Mouse (Mus musculus): ENCODE results near the gene Olfr1411. TPM values are rescaled to one million over a fixed set of nuclear protein-coding genes. Genes with fewer than 3 reads are reported as not detected.

Olfr1411 gene
- total and polyA plus RNA-seq, 3 experiments: not detected

- Histone ChIP-seq H3K9me3 (replicated peaks; ENCODE audit: insufficient read depth, low read length) (no peaks in the 10 kb centered on the region), H3K27me3 (ENCODE audit: control insufficient read depth in 1 of 2, insufficient read depth in 2 of 2, low read length in 2 of 2) (no peaks in the 10 kb centered on the region), H3K9ac (ENCODE audit: control insufficient read depth, low read depth, low read length, poor library complexity, severe bottlenecking) (no peak overlapping the region), H3K36me3 (ENCODE audit: control insufficient read depth in 1 of 2, insufficient read depth in 2 of 2, low read length in 2 of 2) (peaks cover 0 to 22% of the 10 kb centered on the region in 2 experiments; a peak in 3 of 4 replicates), H3K4me3 (ENCODE audit: control insufficient read depth in 1 of 2, insufficient read depth in 1 of 2, low read depth in 2 of 2, low read length in 2 of 2) (no peak overlapping the region), H3K79me2 (ENCODE audit: control insufficient read depth, insufficient read depth, low read length, poor library complexity) (peaks cover 29% of the 10 kb centered on the region), H3K27ac (ENCODE audit: control insufficient read depth, low read depth, low read length) (no peak overlapping the region), H3K4me1 (ENCODE audit: control insufficient read depth in 1 of 2, insufficient read depth in 2 of 2, low read length in 2 of 2) (peaks cover 3 to 25% of the 10 kb centered on the region in 2 experiments)
- TF ChIP-seq ZC3H11A (IDR thresholded peaks at IDR 0.05; ENCODE audit: low read depth, low read length): no peak
- TF ChIP-seq TAL1 (IDR thresholded peaks at IDR 0.05; ENCODE audit: low read length): 0 out of 2 replicates have a peak, but pooled peaks have one; percentile 15
- DNase-seq (ENCODE audit: low read depth, low spot score): no peak
Measured at GRCm38 (mm10) chr1:92643691-92644090, 49.5 kb downstream of the Olfr1411 start.

GRCm38 (mm10) chr1:92644916-92645315, 50.7 kb downstream of the Olfr1411 start:
- Histone ChIP-seq H3K4me1 (ENCODE audit: control insufficient read depth in 1 of 2, insufficient read depth in 2 of 2, low read length in 2 of 2) (peaks cover 3 to 24% of the 10 kb centered on the region in 2 experiments), H3K36me3 (ENCODE audit: control insufficient read depth in 1 of 2, insufficient read depth in 2 of 2, low read length in 2 of 2) (peaks cover 0 to 17% of the 10 kb centered on the region in 2 experiments; a peak in 2 of 4 replicates), H3K9me3 (replicated peaks; ENCODE audit: insufficient read depth, low read length) (no peaks in the 10 kb centered on the region), H3K27ac (ENCODE audit: control insufficient read depth, low read depth, low read length) (no peak overlapping the region), H3K27me3 (ENCODE audit: control insufficient read depth in 1 of 2, insufficient read depth in 2 of 2, low read length in 2 of 2) (no peaks in the 10 kb centered on the region), H3K79me2 (ENCODE audit: control insufficient read depth, insufficient read depth, low read length, poor library complexity) (peaks cover 18% of the 10 kb centered on the region), H3K4me3 (ENCODE audit: control insufficient read depth in 1 of 2, insufficient read depth in 1 of 2, low read depth in 2 of 2, low read length in 2 of 2) (no peak overlapping the region), H3K9ac (ENCODE audit: control insufficient read depth, low read depth, low read length, poor library complexity, severe bottlenecking) (no peak overlapping the region)
- no peak for DNase-seq (ENCODE audit: low read depth, low spot score)
- no peak for TF ChIP-seq MEF2A (IDR thresholded peaks at IDR 0.05; ENCODE audit: extremely low read depth, insufficient replicate concordance, low read depth, low read length, poor library complexity, severe bottlenecking)
- no peak for TF ChIP-seq ZNF384 (IDR thresholded peaks at IDR 0.05; ENCODE audit: low read depth, low read length)
- no peak for TF ChIP-seq MYB (IDR thresholded peaks at IDR 0.05; ENCODE audit: low read depth, low read length)
- no peak for TF ChIP-seq NRF1 (IDR thresholded peaks at IDR 0.05; ENCODE audit: insufficient read depth, low read depth, low read length, poor library complexity, severe bottlenecking)
- no peak for TF ChIP-seq GATA1 (IDR thresholded peaks at IDR 0.05; ENCODE audit: low read depth, low read length)
- no peak for TF ChIP-seq CTCF (IDR thresholded peaks at IDR 0.05 in 2 of 3, conservative IDR thresholded peaks at IDR 0.05 in 1 of 3; ENCODE audit: control insufficient read depth in 1 of 3, insufficient read depth in 1 of 3, low read depth in 2 of 3, low read length in 3 of 3, poor library complexity in 1 of 3, severe bottlenecking in 1 of 3)
- TF ChIP-seq ETS1 (IDR thresholded peaks at IDR 0.05; ENCODE audit: low read depth, low read length): no peak
- no peak for TF ChIP-seq HCFC1 (IDR thresholded peaks at IDR 0.05; ENCODE audit: low read depth, low read length)
- TF ChIP-seq BHLHE40 (IDR thresholded peaks at IDR 0.05; ENCODE audit: borderline replicate concordance, low read depth, low read length): no peak
- TF ChIP-seq ELF1 (IDR thresholded peaks at IDR 0.05; ENCODE audit: low read depth, low read length): no peak
- no peak for TF ChIP-seq UBTF (IDR thresholded peaks at IDR 0.05; ENCODE audit: borderline replicate concordance, insufficient read depth, low read depth, low read length)
- TF ChIP-seq TBP (IDR thresholded peaks at IDR 0.05; ENCODE audit: low read depth, low read length): no peak

- no peaks in the 10 kb centered on the region for H3K9me3 ChIP-seq (replicated peaks; ENCODE audit: insufficient read depth, low read length)
- no peak overlapping the region for H3K9ac ChIP-seq (ENCODE audit: control insufficient read depth, low read depth, low read length, poor library complexity, severe bottlenecking)
- H3K27ac ChIP-seq (ENCODE audit: control insufficient read depth, low read depth, low read length): no peak overlapping the region
- DNase-seq (ENCODE audit: low read depth, low spot score): no peak
- H3K36me3 ChIP-seq (ENCODE audit: control insufficient read depth in 1 of 2, insufficient read depth in 2 of 2, low read length in 2 of 2): peaks cover 0 to 10% of the 10 kb centered on the region in 2 experiments; a peak in 2 of 4 replicates
- H3K4me3 ChIP-seq (ENCODE audit: control insufficient read depth in 1 of 2, insufficient read depth in 1 of 2, low read depth in 2 of 2, low read length in 2 of 2): no peak overlapping the region
- H3K79me2 ChIP-seq (ENCODE audit: control insufficient read depth, insufficient read depth, low read length, poor library complexity): peaks cover 6% of the 10 kb centered on the region
- TF ChIP-seq TAL1 (IDR thresholded peaks at IDR 0.05; ENCODE audit: low read length) (no peak), ETS1 (IDR thresholded peaks at IDR 0.05; ENCODE audit: low read depth, low read length) (no peak), POLR2AphosphoS2 (IDR thresholded peaks at IDR 0.05; ENCODE audit: low read length) (no peak), JUND (IDR thresholded peaks at IDR 0.05; ENCODE audit: low read depth, low read length) (no peak), CTCF (IDR thresholded peaks at IDR 0.05 in 2 of 3, conservative IDR thresholded peaks at IDR 0.05 in 1 of 3; ENCODE audit: control insufficient read depth in 1 of 3, insufficient read depth in 1 of 3, low read depth in 2 of 3, low read length in 3 of 3, poor library complexity in 1 of 3, severe bottlenecking in 1 of 3) (no peak), EP300 (IDR thresholded peaks at IDR 0.05; ENCODE audit: low read depth in 1 of 2, low read length in 2 of 2) (no peak), TCF12 (IDR thresholded peaks at IDR 0.05; ENCODE audit: low read depth, low read length) (no peak), MAFK (IDR thresholded peaks at IDR 0.05; ENCODE audit: borderline replicate concordance, low read depth, low read length) (no peak), USF1 (IDR thresholded peaks at IDR 0.05; ENCODE audit: low read depth, low read length) (no peak), POLR2AphosphoS5 (IDR thresholded peaks at IDR 0.05; ENCODE audit: borderline replicate concordance, low read depth, low read length) (no peak), SIN3A (IDR thresholded peaks at IDR 0.05; ENCODE audit: low read length) (no peak), ZMIZ1 (IDR thresholded peaks at IDR 0.05; ENCODE audit: low read depth, low read length) (no peak), NELFE (IDR thresholded peaks at IDR 0.05; ENCODE audit: low read depth, low read length) (no peak), TBP (IDR thresholded peaks at IDR 0.05; ENCODE audit: low read depth, low read length) (no peak), MEF2A (IDR thresholded peaks at IDR 0.05; ENCODE audit: extremely low read depth, insufficient replicate concordance, low read depth, low read length, poor library complexity, severe bottlenecking) (no peak)
- H3K27me3 ChIP-seq (ENCODE audit: control insufficient read depth in 1 of 2, insufficient read depth in 2 of 2, low read length in 2 of 2): no peaks in the 10 kb centered on the region
- H3K4me1 ChIP-seq (ENCODE audit: control insufficient read depth in 1 of 2, insufficient read depth in 2 of 2, low read length in 2 of 2): peaks cover 3 to 13% of the 10 kb centered on the region in 2 experiments
Measured at GRCm38 (mm10) chr1:92646111-92646510, 51.9 kb downstream of the Olfr1411 start.
